Mouse (Mus musculus) central nervous system, embryonic 11.5 days (tissue): ENCODE results near the gene Phb2. TPM values are rescaled to one million over a fixed set of nuclear protein-coding genes. Genes with fewer than 3 reads are reported as not detected.

ENCODE experiments used
- polyA plus RNA-seq: library from polyadenylated mRNA; depleted of rRNA; stranded (reverse); fragments of >200 nt; gene quantifications from 2 replicates; pipeline ENCODE4 v1.2.3, GENCODE M21; 2012; rRNA removed

The Phb2 gene
- polyA plus RNA-seq = 185 and 198 TPM in 2 replicates

DNA sequence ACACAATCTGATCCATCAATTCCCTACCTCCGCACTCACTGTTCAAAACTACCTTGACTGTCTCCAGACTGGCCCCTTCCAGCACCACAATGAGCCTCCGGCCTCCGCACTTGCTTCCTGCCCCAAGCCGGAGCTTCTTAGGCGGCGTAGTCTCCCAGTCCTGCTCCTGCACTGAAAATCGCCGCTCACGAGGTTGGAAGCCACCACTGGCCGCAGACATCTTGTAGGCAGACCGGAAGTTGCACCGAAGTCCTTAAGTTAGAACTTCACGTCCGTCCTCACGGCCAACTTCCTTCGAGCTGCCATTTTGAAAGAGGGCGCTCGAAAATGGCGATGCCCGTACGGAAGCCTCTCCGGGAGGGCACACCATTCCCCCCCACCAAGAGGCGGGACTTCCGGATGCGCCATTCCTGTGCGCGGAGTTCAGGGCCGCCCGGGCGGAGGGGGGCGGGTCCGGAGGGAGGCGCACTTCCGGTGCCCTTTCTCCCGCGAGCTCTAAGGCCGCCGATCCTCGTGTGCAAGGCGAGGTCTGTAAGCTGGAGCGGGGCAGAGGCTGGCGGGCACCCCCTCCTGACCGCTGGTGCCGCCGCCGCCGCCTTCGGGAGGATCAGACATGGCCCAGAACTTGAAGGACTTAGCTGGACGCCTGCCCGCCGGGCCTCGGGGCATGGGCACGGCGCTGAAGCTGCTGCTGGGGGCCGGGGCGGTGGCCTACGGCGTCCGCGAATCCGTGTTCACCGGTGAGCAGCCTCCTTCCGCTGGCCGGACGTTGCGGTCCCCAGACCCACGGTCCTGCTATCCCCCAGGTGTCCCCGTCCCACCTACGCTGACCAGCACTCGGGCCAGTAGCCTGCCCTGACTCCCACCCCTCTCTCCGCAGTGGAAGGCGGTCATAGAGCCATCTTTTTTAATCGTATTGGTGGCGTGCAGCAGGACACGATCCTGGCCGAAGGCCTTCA, at the start of gene Phb2, which contains the start of gene Emg1:
Gene Phb2 (plus strand): TSS at position 513 of the 959 bp plus-strand sequence.
Gene Emg1 (minus strand): TSS at position 355 of the 959 bp plus-strand sequence.

GRCm38 (mm10) chr6:124662477-124663423, 49.4 kb upstream of the Phb2 start, which contains the start of gene Lpcat3:
Gene Lpcat3 (plus strand): TSS chr6:124663027.

DNA sequence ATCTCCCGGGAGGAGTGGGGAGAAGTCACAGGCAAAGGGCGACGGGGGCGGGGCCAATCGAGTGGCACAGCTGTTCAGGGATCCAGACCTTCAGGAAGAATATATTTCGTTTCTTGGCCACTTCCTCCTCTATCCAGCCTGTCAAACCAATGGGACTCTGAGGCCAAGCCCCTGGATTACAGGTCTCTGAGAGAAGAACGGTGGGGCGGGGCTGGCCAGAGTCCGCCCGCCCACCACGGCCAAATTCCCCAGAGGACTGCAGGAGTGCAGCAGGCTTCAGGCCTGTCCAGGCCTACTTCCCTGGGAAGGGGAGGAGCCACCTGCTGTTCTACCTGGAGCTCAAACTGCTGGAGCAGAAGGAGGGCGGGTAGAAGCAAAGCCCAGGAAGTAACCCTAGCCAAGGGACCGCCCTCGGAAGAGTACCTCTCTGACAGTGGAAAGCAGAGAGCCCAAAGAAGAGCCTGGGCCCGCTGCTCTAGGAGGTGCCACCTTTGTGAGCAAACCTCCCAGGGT, 26.4 kb downstream of the Phb2 start, which contains the start of gene Ptpn6:
Gene Ptpn6 (minus strand): TSS at position 204 of the 513 bp plus-strand sequence.

DNA sequence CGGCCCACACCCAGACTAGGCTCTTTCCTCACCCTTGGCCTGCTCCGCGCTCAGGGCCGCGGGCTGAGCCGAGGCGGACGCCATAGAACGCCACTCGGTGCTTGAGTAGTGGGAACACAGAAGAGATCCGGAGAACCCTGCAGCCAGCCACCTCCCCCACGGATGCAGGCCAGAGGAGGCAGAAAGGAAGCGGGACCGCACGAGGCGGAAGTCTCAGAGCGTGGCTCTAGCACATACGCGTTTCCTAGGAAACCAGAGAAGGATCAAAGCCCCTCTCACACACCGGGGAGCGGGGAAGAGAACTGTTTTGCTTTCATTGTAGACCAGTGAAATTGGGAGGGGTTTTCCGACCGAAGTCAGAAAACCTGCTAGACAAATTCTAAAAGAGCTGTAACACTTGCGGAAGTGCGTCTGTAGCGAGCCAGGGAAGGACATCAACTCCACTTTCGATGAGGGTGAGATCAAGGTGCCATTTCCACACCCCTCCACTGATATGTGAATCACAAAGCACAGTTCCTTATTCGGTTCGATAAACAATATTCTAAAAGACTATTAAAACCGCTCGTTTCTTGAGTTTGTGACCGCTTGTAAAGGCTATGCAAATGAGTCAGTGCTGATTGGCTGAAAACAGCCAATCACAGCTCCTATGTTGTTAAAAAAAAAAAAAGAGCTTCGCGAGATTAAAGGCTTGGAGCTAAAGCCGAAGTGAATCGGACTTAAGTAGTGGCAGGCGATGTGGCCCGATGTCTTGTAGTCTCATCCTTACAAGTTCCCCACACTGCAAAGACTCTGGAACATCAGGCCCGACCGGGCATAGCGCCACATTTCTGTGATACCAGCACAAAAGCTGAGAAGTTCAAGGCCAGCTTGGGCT, 29.0 kb downstream of the Phb2 start, which contains the start of gene Grcc10:
Gene Grcc10 (minus strand): TSS at position 487 of the 874 bp plus-strand sequence.

GRCm38 (mm10) chr6:124755831-124756595, 43.9 kb downstream of the Phb2 start, which contains the start of the genes Gm45234 and Atn1:
Gene Gm45234 (minus strand): TSS chr6:124756021.
Gene Atn1 (minus strand): TSS chr6:124756524.

Other genes starting within 250 kb of the Phb2 start
- 13.7 and 17.0 TPM in 2 replicates for gene Clstn3, start 247.5 kb upstream of the Phb2 start, polyA plus RNA-seq
- gene C1rl, start 219.2 kb upstream of the Phb2 start, polyA plus RNA-seq = 0.32 and 0.35 TPM in 2 replicates
- gene C1ra, start 199.9 kb upstream of the Phb2 start, polyA plus RNA-seq = 0.12 and 0.24 TPM in 2 replicates
- gene C1s1, start 170.0 kb upstream of the Phb2 start, polyA plus RNA-seq = 2.5 and 2.9 TPM in 2 replicates
- gene C1rb, start 142.0 kb upstream of the Phb2 start, polyA plus RNA-seq = not detected in 2 replicates
- 0.24 and 0.26 TPM in 2 replicates for gene C1s2, start 76.3 kb upstream of the Phb2 start, polyA plus RNA-seq
- 36.6 and 50.7 TPM in 2 replicates for gene Lpcat3, start 49.3 kb upstream of the Phb2 start, polyA plus RNA-seq
- gene Emg1, start 158 bp upstream of the Phb2 start, polyA plus RNA-seq = 177 and 187 TPM in 2 replicates
- 5.3 and 7.8 TPM in 2 replicates for gene Ptpn6, start 26.4 kb downstream of the Phb2 start, polyA plus RNA-seq
- gene Grcc10, start 29.0 kb downstream of the Phb2 start, polyA plus RNA-seq = 383 and 432 TPM in 2 replicates
- gene Gm45234, start 43.7 kb downstream of the Phb2 start, polyA plus RNA-seq = 0.11 TPM in 1 of 2 replicates, not detected in the other
- gene Atn1, start 44.2 kb downstream of the Phb2 start, polyA plus RNA-seq = 40.9 and 65.1 TPM in 2 replicates
- 9.1 and 11.8 TPM in 2 replicates for gene Eno2, start 57.3 kb downstream of the Phb2 start, polyA plus RNA-seq
- 4.2 and 11.4 TPM in 2 replicates for gene Lrrc23, start 67.4 kb downstream of the Phb2 start, polyA plus RNA-seq
- 6.0 and 8.9 TPM in 2 replicates for gene Spsb2, start 96.3 kb downstream of the Phb2 start, polyA plus RNA-seq
- 559 and 705 TPM in 2 replicates for gene Tpi1, start 102.0 kb downstream of the Phb2 start, polyA plus RNA-seq
- gene Usp5, start 117.1 kb downstream of the Phb2 start, polyA plus RNA-seq = 111 and 146 TPM in 2 replicates
- 157 and 168 TPM in 2 replicates for gene Cdca3, start 117.2 kb downstream of the Phb2 start, polyA plus RNA-seq
- 2.2 and 3.0 TPM in 2 replicates for gene Gnb3, start 127.9 kb downstream of the Phb2 start, polyA plus RNA-seq
- gene P3h3, start 145.4 kb downstream of the Phb2 start, polyA plus RNA-seq = 103 and 125 TPM in 2 replicates
- 13.4 and 15.2 TPM in 2 replicates for gene Gpr162, start 151.6 kb downstream of the Phb2 start, polyA plus RNA-seq
- 0.01 and 0.05 TPM in 2 replicates for gene Cd4, start 175.9 kb downstream of the Phb2 start, polyA plus RNA-seq
- gene Lag3, start 199.4 kb downstream of the Phb2 start, polyA plus RNA-seq = 2.3 and 3.2 TPM in 2 replicates
- gene Ptms, start 207.8 kb downstream of the Phb2 start, polyA plus RNA-seq = 1,105 and 3,481 TPM in 2 replicates
- gene Mlf2, start 219.1 kb downstream of the Phb2 start, polyA plus RNA-seq = 358 and 360 TPM in 2 replicates